Mouse (Mus musculus) mouse embryonic stem cell (cell line): ENCODE measurements around the gene Dcxr.

ENCODE experiments used
- in situ Hi-C, 2 experiments: fragments of 300-500 bp; cut with MboI; formaldehyde crosslinking; loops; 1 replicate in 1 of 2; 3 replicates in 1 of 2; pipeline ENCODE4 v1.14.3; 2019 to 2020; ENCODE audit warnings: low sequenced_read_pairs in 2 of 2, low pct_unique_long_range_greater_than_20kb in 1 of 2, mixed read lengths in 1 of 2; ENCODE audit not compliant: unreplicated experiment in 1 of 2

Gene Dcxr

DNA sequence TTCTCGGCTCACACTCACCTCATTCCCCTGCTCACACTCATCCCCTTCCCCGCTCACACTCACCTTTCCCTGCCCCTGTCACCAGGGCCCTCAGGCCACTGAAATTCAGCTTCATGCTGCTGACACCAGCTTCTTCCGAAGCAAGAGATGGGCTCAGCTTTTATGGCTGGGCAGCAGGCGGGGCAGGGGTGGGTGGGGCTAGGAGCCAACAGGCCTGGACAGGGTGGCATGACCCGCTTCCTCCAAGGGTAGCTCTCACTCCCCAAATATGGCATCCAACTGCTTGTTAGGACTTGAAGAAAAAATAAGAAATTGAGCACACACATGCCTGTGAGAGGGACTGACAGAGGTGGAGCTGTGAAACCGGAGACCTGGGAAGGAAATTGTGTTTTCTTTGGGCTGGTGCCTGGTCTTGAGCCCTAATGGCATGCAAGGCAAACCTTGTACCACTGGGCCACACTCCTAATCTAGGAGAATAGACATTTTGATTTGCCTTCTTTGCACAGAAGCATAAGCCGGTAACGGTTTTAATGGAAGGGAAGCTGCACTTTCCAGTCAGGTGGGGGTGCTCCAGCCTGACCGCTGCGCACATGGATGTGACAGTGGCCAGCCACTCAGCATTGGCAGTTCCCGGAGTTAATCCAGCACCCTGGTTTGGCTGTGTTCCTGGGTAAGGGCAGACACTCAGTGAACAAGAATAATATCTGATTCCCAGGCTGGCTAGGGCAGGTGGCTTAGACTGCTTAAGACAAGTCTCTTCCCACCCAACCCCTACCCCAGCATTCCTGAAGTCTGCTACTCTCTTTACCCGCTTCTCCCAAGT lies 5.0 kb upstream of the Dcxr start, which contains the start of gene Cbr2:
Gene Cbr2, minus strand, starts transcription at position 257 of the 823 bp plus-strand sequence.
- in situ Hi-C loops = no loop called here

DNA sequence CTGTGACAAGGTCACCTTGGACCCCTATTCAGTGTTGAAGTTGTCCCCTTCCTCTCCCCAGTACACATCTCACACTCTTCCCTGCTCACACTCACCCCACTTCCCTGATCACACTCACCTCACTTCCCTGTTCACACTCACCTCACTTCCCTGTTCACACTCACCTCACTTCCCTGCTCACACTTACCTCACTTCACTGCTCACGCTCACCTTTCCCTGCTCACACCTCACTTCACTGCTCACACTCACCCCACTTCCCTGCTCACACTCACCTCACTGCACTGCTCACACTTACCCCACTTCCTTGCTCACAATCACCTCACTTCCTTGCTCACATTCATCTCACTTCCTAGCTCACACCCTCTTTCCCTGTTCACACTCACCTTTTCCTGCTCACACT lies 4.3 kb upstream of the Dcxr start:
- in situ Hi-C loops = no loop called here

DNA sequence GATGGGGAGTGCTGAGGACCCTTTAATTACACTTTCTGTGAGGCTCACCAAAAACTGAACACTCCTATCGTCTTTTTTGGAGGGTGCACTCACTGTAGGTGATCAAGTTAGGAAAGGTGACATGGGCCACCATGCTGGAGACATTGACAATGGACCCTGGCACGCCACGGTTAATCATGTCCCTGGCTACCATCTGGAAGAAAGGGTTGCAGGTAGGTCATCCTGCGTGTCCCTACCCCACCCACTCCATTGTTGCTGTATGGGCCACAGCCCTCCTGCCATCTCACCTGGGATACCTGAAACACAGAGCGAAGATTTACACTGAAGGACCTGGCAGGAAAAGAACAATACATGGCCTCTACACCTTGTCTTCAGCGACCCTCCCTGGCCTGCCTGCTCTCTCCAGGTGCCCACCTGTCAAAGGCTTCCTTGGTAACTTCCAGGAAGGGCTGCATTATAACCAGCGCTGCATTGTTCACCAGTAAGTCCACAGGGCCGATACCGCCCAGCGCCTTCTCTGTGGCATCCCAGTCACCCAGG lies 3.3 kb upstream of the Dcxr start:
- in situ Hi-C loops = no loop called here

DNA sequence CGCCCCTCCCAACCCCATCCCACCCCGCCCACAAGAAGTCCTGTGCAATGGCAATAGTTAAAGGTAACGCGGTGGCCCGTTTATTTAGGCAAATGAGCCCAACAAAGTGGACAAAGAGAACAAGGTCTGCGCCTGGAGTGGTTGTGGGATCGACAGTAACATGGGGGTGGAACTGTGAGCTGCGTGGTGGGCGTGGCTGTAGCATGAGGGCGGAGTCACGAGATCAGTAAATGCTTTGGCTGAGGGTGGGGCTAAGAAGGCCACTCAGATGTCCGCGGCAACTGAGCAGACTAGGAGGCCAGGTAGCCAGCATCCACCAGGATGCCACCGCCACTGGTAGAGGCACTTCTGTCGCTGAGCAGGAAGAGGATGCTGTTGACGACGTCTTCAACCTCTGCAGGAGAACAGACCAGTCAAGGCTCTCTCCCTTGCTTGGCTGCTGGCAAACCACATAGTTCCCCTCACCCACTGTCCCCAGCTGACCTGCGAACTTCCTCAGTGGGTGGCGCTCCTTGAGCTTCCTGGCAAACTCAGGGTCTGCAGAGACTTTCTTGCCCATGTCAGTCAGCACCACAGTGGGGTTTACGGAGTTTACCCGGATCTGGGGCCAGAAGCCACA lies 2.5 kb upstream of the Dcxr start:
- in situ Hi-C loops = loop anchor here (5.0 to 10.0 kb wide), 4 partner anchors 38 to 305 kb away; partner anchors contain the start of gene Cd7 (in 1 of the 2)

DNA sequence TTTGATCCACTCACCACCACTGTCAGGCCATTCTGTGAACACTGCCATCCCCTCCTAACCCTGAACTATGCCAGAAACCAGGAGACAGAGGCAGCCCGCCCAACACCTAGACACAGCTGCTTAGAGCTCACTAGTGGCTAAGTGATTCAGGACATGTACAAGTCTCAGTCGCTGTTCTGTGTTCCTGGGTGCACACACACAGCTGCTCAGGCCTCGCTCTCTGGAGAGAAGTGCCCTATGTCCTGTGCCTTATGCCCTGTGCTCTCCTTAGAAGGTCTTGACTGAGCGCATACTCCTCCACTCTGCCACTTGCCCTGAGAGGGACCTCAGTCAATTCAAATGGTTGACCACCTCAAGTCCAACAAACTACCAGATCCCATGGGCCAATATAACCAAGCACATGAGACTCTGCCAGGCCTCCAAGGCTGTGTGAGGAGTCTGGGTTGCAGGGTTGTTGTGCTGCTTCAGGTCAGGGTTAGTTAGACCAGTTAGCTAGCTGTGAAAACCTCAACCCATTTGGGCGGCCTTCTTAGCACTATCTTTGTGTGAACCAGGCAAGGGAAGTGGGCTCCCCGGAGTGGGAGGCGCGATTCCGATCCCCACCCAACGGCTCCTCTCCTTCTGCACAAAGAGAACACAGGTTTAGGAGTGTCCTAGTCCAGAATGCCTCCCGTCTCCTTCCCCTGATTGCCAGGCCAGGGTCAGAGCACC lies 1.6 kb upstream of the Dcxr start:
- in situ Hi-C loops = loop anchor here (5.0 to 10.0 kb wide), 4 partner anchors 39 to 306 kb away; partner anchors contain the start of gene Cd7 (in 1 of the 2)

DNA sequence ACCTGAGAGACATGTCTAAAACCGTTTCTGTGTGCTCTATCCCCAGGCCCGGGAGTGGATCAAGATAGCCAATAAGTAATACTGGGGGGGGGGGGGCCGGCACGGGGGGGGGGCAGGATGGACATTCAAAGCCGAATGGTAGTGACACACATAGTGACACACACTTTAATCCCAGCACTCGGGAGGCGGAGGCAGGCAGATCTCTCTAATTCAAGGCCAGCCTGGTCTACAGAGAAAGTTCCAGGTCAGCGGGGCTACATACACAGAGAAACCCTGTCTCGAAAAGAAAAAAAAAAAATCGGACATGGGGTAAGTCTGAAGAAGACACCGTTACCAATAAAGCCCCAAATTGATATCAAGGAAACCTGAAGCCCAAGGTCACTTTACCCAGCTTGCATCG lies 483 bp upstream of the Dcxr start:
- in situ Hi-C loops = loop anchor here (5.0 to 10.0 kb wide), 4 partner anchors 40 to 307 kb away; partner anchors contain the start of gene Cd7 (in 1 of the 2)

DNA sequence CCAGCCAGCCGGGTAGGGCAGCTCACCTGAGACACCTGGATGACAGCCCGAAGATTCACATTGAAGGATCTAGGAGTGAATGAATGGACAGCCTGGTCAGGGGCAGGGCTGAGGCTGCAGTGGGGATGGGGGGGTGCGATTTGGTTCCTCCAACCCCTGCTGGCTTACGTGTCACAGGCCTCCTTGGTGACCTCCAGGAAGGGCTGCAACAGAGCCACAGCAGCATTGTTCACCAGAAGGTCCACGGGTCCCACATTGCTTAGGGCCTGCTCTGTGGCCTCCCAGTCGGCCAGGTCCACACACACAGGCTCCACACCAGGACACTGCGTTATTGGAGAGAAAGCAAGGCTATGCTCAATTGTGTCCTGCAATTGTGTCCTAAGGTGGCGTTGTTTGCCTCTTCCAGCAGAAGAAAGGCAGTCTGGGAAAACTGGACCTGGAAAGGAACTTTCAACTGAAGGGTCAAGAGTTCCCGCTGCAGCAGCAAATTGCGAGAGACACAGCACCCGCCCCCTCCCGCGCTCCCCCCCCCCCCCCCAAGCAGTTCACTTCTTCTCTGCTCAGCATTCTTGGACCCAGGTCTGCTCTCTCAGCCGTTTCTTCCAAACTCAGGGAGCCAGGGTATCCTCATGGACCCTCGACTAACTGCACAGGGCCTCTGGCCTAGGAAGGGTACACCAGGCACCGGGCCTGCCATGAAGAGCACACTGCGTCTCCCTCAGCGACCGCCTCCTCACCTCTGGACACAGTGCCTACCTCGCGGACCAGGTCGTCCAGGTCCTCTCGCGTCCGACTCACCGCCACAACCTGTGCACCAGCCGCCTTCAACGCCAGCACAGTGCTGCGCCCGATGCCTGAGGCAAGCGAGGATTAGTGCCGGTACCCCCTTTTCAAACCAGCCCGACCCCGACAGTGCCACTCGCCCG lies 575 bp downstream of the Dcxr start:
- in situ Hi-C loops = loop anchor here (5.0 to 10.0 kb wide), 4 partner anchors 41 to 308 kb away; partner anchors contain the start of gene Cd7 (in 1 of the 2)

DNA sequence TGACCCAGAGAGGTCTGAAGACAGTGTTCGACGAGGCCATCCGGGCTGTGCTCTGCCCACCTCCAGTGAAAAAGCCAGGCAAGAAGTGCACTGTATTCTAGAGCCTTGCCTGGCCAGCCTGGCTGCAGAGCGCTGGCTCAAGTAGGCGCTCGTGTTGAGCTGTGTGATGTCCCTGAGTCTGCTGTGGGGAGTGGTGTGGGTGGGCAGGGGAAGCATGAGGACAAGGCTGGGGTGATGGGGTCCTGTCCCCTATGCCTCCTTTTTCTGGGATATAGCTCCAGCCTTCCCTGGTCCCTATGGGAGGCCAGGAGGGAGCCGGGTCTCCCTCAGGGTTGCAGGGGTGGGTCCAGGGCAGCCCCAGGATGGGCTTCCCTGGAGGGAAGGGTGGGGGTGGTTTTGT lies 3.6 kb downstream of the Dcxr start:
- in situ Hi-C loops = loop anchor here in 1 of 2 experiments (10.0 kb wide), 2 partner anchors 181 to 311 kb away; partner anchors contain the start of gene Cd7

DNA sequence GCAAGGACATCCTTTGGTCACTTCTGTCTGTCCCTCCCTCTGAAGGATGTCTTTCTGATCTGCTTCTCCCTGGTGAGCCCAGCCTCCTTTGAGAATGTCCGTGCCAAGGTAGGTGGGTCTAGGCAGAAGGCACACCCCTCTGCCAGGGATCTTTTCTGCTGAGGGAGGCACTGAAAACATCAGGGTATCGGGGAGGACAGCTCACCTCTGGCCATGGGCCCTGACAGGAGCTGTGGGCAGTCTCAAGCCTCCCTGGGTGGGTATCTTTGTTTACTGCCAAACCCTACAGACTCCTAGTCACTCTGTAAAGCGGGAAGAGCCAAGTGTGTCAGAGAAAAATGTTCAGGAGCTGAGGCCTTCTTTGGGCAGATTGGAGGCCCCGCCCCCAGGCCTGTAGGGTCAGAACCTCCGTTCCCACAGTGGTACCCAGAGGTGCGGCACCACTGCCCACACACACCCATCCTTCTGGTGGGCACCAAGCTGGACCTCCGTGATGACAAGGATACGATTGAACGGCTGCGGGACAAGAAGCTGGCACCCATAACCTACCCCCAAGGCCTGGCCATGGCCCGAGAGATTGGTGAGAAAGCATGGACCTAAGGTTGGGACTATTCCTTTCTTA lies 4.2 kb downstream of the Dcxr start:
- in situ Hi-C loops = loop anchor here in 1 of 2 experiments (10.0 kb wide), 2 partner anchors 182 to 312 kb away; partner anchors contain the start of gene Cd7

DNA sequence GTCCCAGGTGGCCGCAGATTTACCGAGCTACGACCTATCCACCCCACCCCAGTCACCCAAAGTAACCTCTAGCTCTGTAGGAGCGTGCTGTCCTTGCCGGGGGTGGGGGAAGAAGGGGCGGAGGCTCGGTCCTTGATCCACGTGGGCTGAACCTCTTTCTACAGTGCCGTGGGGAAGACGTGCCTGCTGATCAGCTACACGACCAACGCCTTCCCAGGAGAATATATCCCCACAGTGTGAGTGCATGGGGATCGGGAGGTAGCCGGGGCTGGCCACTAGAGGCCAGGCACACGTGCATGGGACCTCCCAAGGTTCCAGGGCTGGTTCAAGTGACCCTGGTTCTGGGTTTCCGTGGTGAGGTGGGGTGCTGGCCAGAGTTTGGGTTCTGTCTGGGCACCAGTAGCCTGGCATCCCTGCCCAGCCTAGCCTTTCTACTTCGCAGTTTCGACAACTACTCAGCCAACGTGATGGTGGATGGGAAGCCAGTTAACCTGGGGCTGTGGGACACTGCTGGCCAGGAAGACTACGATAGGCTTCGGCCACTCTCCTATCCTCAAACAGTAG lies 4.9 kb downstream of the Dcxr start:
- in situ Hi-C loops = loop anchor here in 1 of 2 experiments (10.0 kb wide), 2 partner anchors 183 to 313 kb away; partner anchors contain the start of gene Cd7

DNA sequence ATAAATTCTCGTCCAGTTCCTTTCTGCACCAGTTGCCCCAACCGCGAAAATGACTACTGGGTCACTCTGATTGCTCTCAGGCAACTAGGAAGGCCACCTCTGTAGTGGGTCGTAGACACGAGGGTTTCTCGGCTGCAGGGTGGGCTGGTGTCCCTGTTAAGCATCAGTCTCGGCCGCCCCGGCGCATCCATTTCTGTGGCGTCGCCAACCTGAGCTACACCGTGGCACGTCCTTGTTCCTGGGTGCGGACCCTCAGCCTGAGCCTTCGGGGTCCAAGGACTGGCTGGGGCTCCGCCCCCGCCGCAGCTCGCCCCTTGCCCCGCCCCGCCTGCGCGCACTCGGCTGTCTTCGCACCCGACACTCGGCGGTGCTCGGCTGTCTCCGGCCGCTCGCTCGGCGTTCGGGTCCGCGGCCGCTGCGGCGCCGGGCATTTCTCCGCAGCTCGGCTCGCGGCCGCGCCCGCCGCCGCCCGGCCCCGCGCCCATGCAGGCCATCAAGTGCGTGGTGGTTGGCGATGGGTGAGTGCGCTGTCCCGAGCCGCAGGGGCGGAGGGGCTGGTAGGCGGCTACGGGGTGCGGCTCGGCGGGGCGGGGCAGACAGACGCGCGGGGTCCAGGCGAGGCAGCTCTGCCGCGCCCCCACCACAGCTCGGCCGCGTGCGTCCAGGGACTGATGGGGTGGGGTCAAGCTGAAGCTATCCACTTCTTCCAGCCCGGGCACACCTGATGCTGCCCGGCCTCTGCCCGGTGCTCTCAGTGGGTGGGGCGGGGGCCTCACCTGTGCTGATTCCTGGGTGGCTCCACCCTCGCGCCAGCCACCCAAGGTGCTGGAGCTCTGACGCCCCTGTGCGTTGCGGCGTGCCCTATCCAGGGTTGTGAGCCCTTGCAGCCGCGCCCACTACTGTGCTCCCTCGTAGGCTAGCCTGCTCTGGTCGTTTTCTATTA lies 5.7 kb downstream of the Dcxr start, which contains the start of gene Rac3:
Gene Rac3, plus strand, starts transcription at position 347 of the 943 bp plus-strand sequence.
- in situ Hi-C loops = loop anchor here in 1 of 2 experiments (10.0 kb wide), 2 partner anchors 183 to 313 kb away; partner anchors contain the start of gene Cd7

DNA sequence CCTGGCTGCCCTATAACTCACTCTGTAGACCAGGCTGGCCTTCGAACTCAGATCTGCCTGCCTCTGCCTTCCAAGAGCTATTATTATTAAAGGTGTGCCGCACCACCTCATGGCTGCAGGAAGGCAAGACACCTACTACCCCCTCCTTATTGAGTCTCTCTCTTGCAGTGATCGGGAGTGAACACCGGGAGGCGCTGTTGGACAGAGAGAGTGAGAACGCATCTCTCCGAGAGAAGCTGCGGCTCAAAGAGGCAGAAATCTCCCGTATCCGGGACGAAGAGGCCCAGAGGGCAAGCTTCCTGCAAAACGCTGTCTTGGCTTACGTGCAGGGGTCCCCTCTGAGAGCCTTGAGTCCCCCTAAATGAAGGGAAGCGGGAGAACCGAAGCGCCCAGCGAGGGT lies 6.6 kb downstream of the Dcxr start:
- in situ Hi-C loops = loop anchor here in 1 of 2 experiments (10.0 kb wide), 2 partner anchors 184 to 314 kb away; partner anchors contain the start of gene Cd7

DNA sequence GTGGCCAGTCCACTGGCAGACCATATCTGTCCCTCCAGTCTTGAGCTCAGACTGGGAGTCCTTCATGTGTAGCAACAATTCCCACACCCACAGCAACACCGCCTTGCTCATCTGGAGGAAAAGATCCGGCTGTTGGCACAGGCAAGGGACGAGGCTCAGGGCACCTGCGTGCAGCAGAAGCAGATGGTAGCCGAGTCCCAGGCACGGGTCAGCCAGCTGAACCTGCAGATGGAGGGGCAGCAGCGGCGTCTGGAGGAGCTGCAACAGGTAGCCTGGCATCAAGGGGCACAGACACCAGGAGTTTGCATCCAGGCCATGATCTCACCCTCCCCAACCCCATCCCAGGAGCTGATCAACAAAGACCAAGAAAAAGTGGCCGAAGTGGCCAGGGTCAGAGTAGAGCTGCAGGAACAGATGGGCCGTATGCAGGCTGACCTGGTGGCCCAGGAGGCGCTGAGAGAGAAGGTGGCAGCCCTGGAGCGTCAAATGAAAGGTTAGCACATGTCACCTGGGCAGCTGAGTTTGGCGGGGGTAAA lies 7.2 kb downstream of the Dcxr start:
- in situ Hi-C loops = loop anchor here in 1 of 2 experiments (10.0 kb wide), 2 partner anchors 185 to 315 kb away; partner anchors contain the start of gene Cd7

DNA sequence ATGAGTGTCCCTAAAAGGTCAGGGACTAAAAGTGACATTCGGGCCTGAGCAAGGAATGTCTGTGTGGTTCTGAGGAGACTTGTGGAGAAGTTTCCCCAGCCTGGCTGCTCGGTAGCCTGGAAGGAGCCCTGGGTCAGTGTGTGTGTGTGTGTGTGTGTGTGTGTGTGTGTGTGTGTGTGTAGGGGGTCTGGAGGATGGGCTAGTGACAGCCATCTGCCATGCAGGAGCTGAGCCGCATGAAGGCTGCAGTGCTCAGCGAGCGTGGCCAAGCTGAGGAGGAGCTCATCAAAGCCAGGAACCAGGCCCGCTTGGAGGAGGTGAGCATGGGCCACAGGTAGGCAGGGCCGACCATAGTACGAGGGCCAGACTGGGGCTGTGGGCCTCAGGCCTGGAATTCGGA lies 7.8 kb downstream of the Dcxr start:
- in situ Hi-C loops = no loop called here

DNA sequence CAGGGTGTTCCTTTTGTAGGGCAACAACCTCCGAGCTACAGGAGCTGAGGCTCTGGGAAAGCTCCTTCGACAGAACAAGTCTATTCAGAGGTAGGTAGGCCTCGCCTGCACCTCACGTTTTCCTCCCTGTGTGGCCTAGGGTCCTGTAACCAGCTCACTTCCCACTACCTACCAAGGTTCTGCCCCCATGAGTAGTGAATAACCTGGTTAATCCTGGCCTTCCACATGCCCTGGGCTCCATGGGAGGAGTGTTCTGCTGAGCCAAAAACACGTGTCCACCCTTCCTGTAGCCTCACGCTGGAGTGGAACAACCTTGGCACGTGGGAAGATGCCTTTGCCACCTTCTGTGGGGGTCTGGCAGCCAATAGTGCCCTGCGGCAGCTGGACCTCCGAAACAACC lies 11.9 kb downstream of the Dcxr start:
- in situ Hi-C loops = no loop called here
